Mouse (Mus musculus): Measurements from ENCODE around the gene Gm10681.
"Not testable (repeated sequence)": the region's sequence is repeated elsewhere in the genome, so short reads cannot be mapped to it uniquely, and the experiment has no call there.

Gm10681 gene

DNA sequence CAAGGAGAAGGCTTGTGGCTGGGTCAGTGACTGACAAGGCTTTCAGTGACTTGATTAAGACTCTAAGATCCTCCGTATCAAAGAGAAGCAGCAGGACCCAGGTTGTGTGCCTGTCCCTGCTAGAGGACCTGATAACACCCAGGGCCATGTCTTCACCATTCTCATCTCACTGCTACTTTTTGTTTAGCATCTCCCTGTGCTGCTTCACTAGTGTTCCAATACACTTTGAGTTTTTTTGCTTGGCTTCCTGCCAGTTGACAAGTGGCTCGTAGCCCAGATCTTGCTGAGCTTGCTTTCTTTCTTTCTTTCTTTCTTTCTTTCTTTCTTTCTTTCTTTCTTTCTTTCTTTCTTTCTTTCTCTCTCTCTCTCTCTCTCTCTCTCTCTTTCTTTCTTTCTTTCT lies 65.8 kb downstream of the Gm10681 start:
- not testable (repeated sequence) for DNase-seq (ENCODE audit: extremely low spot score, low read depth, low spot score)

DNA sequence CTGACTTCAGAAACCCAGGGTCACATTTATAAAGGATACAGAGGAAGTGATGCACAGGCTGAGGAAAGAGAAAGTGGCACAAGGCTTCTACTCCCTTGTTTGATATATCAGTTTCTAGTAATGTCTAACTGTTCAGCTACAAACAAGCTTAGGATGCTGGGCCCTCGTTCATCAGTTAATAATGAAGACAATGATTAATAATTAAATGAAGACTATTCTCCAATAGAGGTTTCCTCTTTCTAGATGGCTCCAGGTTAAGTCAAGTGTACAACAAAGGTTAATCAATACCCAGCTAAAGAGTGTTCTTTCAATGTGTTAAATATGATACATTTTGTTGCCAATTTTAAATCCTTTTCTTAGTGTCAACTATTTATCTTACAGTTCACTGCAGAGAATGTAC lies 78.2 kb downstream of the Gm10681 start, which contains the start of gene Hsd3b4:
Gene Hsd3b4, minus strand, starts transcription at position 101 of the 400 bp plus-strand sequence.
- DNase-seq (ENCODE audit: extremely low spot score, low read depth, low spot score), result not testable (repeated sequence)

DNA sequence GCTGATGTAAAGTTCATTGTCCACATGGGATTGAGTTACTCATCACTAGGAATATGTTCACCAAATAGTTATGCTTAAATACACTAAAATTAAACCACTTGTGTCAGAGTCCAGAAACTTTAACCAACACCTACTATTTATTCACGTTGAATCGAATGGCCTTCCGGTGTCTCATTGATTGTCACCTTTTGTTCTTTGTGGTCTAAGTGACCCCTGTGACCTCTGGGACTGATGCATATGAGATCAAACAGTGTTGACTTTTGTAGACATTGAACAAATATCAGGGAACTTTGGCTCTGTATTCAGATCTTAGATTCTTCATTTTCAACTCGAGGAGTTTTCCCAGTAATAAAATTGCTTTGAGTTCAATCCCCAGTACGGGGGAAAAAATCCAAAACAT lies 81.4 kb downstream of the Gm10681 start:
- not testable (repeated sequence) for DNase-seq (ENCODE audit: extremely low spot score, low read depth, low spot score)
